Mouse (Mus musculus) CH12.LX (cell line): ENCODE measurements around the gene Tmem189. TPM values are rescaled to one million over a fixed set of nuclear protein-coding genes. Genes with fewer than 3 reads are reported as not detected.

ENCODE experiments used
- DNase-seq: peaks from one replicate; pipeline ENCODE4 v3.0.0-alpha.2; 2013; ENCODE audit errors: extremely low read depth
- H3K27ac ChIP-seq: 2 replicates; pipeline ENCODE4 v1.5.1; 2012; ENCODE audit warnings: low read depth, mild to moderate bottlenecking, control low read depth, moderate library complexity; ENCODE audit not compliant: insufficient read depth
- H3K27me3 ChIP-seq: replicated peaks from 2 replicates; pipeline ENCODE3; 2012; ENCODE audit warnings: inconsistent platforms
- H3K36me3 ChIP-seq, 2 experiments: replicated peaks in 1 of 2; 2 replicates each; pipeline versions ENCODE3 to v1.6.1; 2012; ENCODE audit warnings: inconsistent platforms in 1 of 2, low read length in 1 of 2, mild to moderate bottlenecking in 1 of 2, mixed read lengths in 1 of 2, moderate library complexity in 1 of 2; ENCODE audit not compliant: control insufficient read depth in 1 of 2, insufficient read depth in 1 of 2
- H3K4me1 ChIP-seq, 2 experiments: 2 replicates each; pipeline ENCODE4 v1.6.1; 2012; ENCODE audit warnings: inconsistent platforms in 1 of 2, moderate library complexity in 1 of 2; ENCODE audit not compliant: insufficient read depth in 2 of 2, control insufficient read depth in 1 of 2
- H3K4me2 ChIP-seq: 2 replicates; pipeline ENCODE4 v1.6.1; 2012; ENCODE audit warnings: low read depth, mild to moderate bottlenecking, control low read depth; ENCODE audit not compliant: poor library complexity, insufficient read depth, severe bottlenecking
- H3K4me3 ChIP-seq, 3 experiments: fragments of 150-350 bp in 1 of 3; sonication (generic) in 1 of 3; replicated peaks in 1 of 3; 2 replicates each; pipeline versions ENCODE3 to v1.5.1; 2011 to 2012; ENCODE audit warnings: low read depth in 2 of 3, low read length in 2 of 3, mild to moderate bottlenecking in 2 of 3, moderate library complexity in 2 of 3, control low read depth in 1 of 3, improper control_type of control experiment in 1 of 3, inconsistent platforms in 1 of 3, mixed read lengths in 1 of 3; ENCODE audit not compliant: poor library complexity in 1 of 3
- H3K79me2 ChIP-seq: replicated peaks from 2 replicates; pipeline ENCODE4 v1.6.1; 2012; ENCODE audit warnings: mild to moderate bottlenecking, moderate library complexity; ENCODE audit not compliant: control insufficient read depth, poor library complexity, insufficient read depth, severe bottlenecking; ENCODE audit errors: extremely low read depth
- H3K9ac ChIP-seq: 2 replicates; pipeline ENCODE4 v1.6.1; 2012; ENCODE audit warnings: low read depth, mild to moderate bottlenecking, control low read depth, moderate library complexity; ENCODE audit not compliant: insufficient read depth
- H3K9me3 ChIP-seq: replicated peaks from 2 replicates; pipeline ENCODE3; 2012; ENCODE audit warnings: low read length, inconsistent platforms, mixed read lengths
- CHD1 ChIP-seq: IDR thresholded peaks from 2 replicates; pipeline ENCODE4 v1.6.1; 2012; ENCODE audit warnings: low read depth, low read length, improper control_type of control experiment, inconsistent platforms
- EP300 ChIP-seq: IDR thresholded peaks from 2 replicates; pipeline ENCODE4 v1.6.1; 2011; ENCODE audit warnings: low read length, improper control_type of control experiment
- ETS1 ChIP-seq: conservative IDR thresholded peaks from 2 replicates; pipeline ENCODE4 v1.6.1; 2012; ENCODE audit warnings: low read depth, mild to moderate bottlenecking, inconsistent platforms, low read length, improper control_type of control experiment, moderate library complexity
- MAZ ChIP-seq: IDR thresholded peaks from 2 replicates; pipeline ENCODE4 v1.6.1; 2012; ENCODE audit warnings: low read depth, mild to moderate bottlenecking, inconsistent platforms, low read length, improper control_type of control experiment, moderate library complexity
- MXI1 ChIP-seq: IDR thresholded peaks from 2 replicates; pipeline ENCODE4 v1.6.1; 2011; ENCODE audit warnings: mild to moderate bottlenecking, low read depth, low read length, improper control_type of control experiment
- NELFE ChIP-seq: IDR thresholded peaks from 2 replicates; pipeline ENCODE4 v1.6.1; 2011; ENCODE audit warnings: low read depth, low read length, improper control_type of control experiment
- NRF1 ChIP-seq: IDR thresholded peaks from 2 replicates; pipeline ENCODE4 v1.6.1; 2014; ENCODE audit warnings: low read depth, mild to moderate bottlenecking, inconsistent platforms, low read length, improper control_type of control experiment, moderate library complexity
- PAX5 ChIP-seq: IDR thresholded peaks from 2 replicates; pipeline ENCODE4 v1.6.1; 2012; ENCODE audit warnings: low read length, inconsistent platforms, mixed read lengths
- RCOR1 ChIP-seq: conservative IDR thresholded peaks from 2 replicates; pipeline ENCODE4 v1.6.1; 2012; ENCODE audit warnings: low read depth, mild to moderate bottlenecking, inconsistent platforms, low read length, improper control_type of control experiment
- SIN3A ChIP-seq: IDR thresholded peaks from 2 replicates; pipeline ENCODE4 v1.6.1; 2012; ENCODE audit warnings: low read length, improper control_type of control experiment, inconsistent platforms
- TCF12 ChIP-seq: IDR thresholded peaks from 2 replicates; pipeline ENCODE4 v1.6.1; 2014; ENCODE audit warnings: low read depth, mild to moderate bottlenecking, inconsistent platforms, low read length, improper control_type of control experiment
- dilution Hi-C: fragments of 300-500 bp; cut with MboI; formaldehyde crosslinking; loops from 2 replicates; pipeline ENCODE4 v1.14.3; 2020; ENCODE audit warnings: low sequenced_read_pairs; ENCODE audit not compliant: extremely low pct_unique_long_range_greater_than_20kb, extremely low pct_ligation_motif_present
- in situ Hi-C: fragments of 300-500 bp; cut with MboI; formaldehyde crosslinking; loops from 3 replicates; pipeline ENCODE4 v1.14.3; 2019; ENCODE audit warnings: low sequenced_read_pairs, low pct_ligation_motif_present, low pct_unique_long_range_greater_than_20kb, mixed read lengths
- polyA plus RNA-seq: library from polyadenylated mRNA; unstranded; fragments of >175 nt; gene quantifications from 2 replicates; pipeline ENCODE4 v1.2.1, GENCODE M21; 2012; ENCODE audit warnings: low read depth; ENCODE audit not compliant: insufficient read length
- total RNA-seq, 2 experiments: library from RNA; depleted of rRNA; stranded (reverse); fragments of 300-350 nt in 1 of 2; fragments of >200 nt in 1 of 2; gene quantifications; 2 replicates each; pipeline ENCODE4 v1.2.3; 2012 to 2014

Tmem189 gene
- total and polyA plus RNA-seq, 3 experiments: 27.9 to 30.9 (median 29.5) TPM

DNA sequence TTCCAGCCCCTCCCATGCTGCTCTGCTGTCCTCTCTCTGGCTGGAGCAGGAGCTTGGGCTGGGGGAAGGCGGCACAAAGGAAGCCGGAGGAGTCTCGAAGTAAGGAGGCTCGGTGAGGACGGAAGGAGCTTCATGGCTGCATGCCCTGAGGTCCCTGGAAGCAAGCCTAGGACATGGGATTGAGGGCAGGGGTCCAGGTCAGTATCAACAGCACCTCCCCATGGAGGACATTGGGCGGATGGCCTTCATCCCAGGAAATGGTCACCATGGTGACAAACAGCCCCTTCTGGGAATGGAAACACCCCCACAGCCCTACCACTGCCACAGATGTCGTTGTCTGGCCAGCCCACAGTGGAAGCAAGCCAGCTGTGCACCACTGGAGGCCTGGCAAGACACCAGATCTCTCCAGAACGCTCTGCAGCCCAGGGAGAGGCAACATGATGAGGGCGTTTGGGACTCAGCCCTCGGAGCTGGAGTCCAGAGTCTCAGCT lies 95.1 kb downstream of the Tmem189 start:
- H3K27me3 ChIP-seq: no peaks in the 10 kb centered on the region
- H3K9ac ChIP-seq: no peak overlapping the region
- H3K4me3 ChIP-seq: no peak overlapping the region
- no peak for DNase-seq
- H3K36me3 ChIP-seq: no peaks in the 10 kb centered on the region
- TF ChIP-seq ETS1 (no peak), NRF1 (no peak), EP300 (no peak)
- in situ Hi-C loops: no loop called here
- H3K4me1 ChIP-seq: peaks cover 0 to 20% of the 10 kb centered on the region in 2 experiments; a peak in 2 of 4 replicates
- H3K4me2 ChIP-seq: no peak overlapping the region
- H3K9me3 ChIP-seq: no peaks in the 10 kb centered on the region
- no peak overlapping the region for H3K27ac ChIP-seq
- dilution Hi-C loops: no loop called here
- no peaks in the 10 kb centered on the region for H3K79me2 ChIP-seq

- Histone ChIP-seq H3K4me1 (peaks cover 0 to 25% of the 10 kb centered on the region in 2 experiments; a peak in 2 of 4 replicates), H3K9me3 (no peaks in the 10 kb centered on the region), H3K79me2 (no peaks in the 10 kb centered on the region), H3K27ac (no peak overlapping the region), H3K4me2 (no peak overlapping the region), H3K27me3 (no peaks in the 10 kb centered on the region), H3K9ac (no peak overlapping the region), H3K4me3 (no peak overlapping the region), H3K36me3 (no peaks in the 10 kb centered on the region)
- no peak for DNase-seq
- TF ChIP-seq ETS1 (no peak), NELFE (no peak), TCF12 (no peak), SIN3A (no peak), RCOR1 (no peak), MXI1 (no peak), MAZ (no peak), CHD1 (no peak), PAX5 (no peak)
- dilution Hi-C loops: no loop called here
- in situ Hi-C loops: no loop called here
Observed at GRCm38 (mm10) chr2:167593551-167594250, 95.9 kb downstream of the Tmem189 start.

Other genes with a start within 250 kb of the Tmem189 start
- gene Rnf114, start 197.2 kb downstream of the Tmem189 start, total RNA-seq (2012; rRNA removed): 39.2 and 50.4 TPM in 2 replicates
- gene Rnf114, start 197.2 kb downstream of the Tmem189 start, total RNA-seq (2014; rRNA removed): 45.3 and 45.6 TPM in 2 replicates
- gene Rnf114, start 197.2 kb downstream of the Tmem189 start, polyA plus RNA-seq: 37.6 and 40.8 TPM in 2 replicates
- 8.6 and 10.5 TPM in 2 replicates for gene Spata2, start 196.9 kb downstream of the Tmem189 start, total RNA-seq (2012; rRNA removed)
- 7.2 and 9.1 TPM in 2 replicates for gene Spata2, start 196.9 kb downstream of the Tmem189 start, total RNA-seq (2014; rRNA removed)
- gene Spata2, start 196.9 kb downstream of the Tmem189 start, polyA plus RNA-seq: 22.8 and 23.0 TPM in 2 replicates
- gene Snai1, start 151.6 kb downstream of the Tmem189 start, total RNA-seq (2012; rRNA removed): 2.9 and 3.1 TPM in 2 replicates
- gene Snai1, start 151.6 kb downstream of the Tmem189 start, total RNA-seq (2014; rRNA removed): 1.5 and 1.6 TPM in 2 replicates
- 9.0 and 12.6 TPM in 2 replicates for gene Snai1, start 151.6 kb downstream of the Tmem189 start, polyA plus RNA-seq
- gene Ube2v1, start 57.7 kb downstream of the Tmem189 start, total RNA-seq (2012; rRNA removed): 126 TPM in 2 replicates
- 84.0 and 92.8 TPM in 2 replicates for gene Ube2v1, start 57.7 kb downstream of the Tmem189 start, total RNA-seq (2014; rRNA removed)
- 157 and 184 TPM in 2 replicates for gene Ube2v1, start 57.7 kb downstream of the Tmem189 start, polyA plus RNA-seq
- gene Gm20431, start 28.3 kb downstream of the Tmem189 start, total RNA-seq (2012; rRNA removed): 10.3 and 15.0 TPM in 2 replicates
- not detected in 2 replicates for gene Gm20431, start 28.3 kb downstream of the Tmem189 start, total RNA-seq (2014; rRNA removed)
- 2.4 TPM in 1 of 2 replicates, not detected in the other for gene Gm20431, start 28.3 kb downstream of the Tmem189 start, polyA plus RNA-seq
- 2.3 and 6.2 TPM in 2 replicates for gene Cebpb, start 907 bp downstream of the Tmem189 start, total RNA-seq (2012; rRNA removed)
- gene Cebpb, start 907 bp downstream of the Tmem189 start, total RNA-seq (2014; rRNA removed): 0.19 TPM in 1 of 2 replicates, not detected in the other
- gene Cebpb, start 907 bp downstream of the Tmem189 start, polyA plus RNA-seq: 0.24 TPM in 1 of 2 replicates, not detected in the other
- gene Ptpn1, start 242.2 kb upstream of the Tmem189 start, total RNA-seq (2012; rRNA removed): 77.6 and 90.0 TPM in 2 replicates
- 69.8 and 78.5 TPM in 2 replicates for gene Ptpn1, start 242.2 kb upstream of the Tmem189 start, total RNA-seq (2014; rRNA removed)
- 131 and 139 TPM in 2 replicates for gene Ptpn1, start 242.2 kb upstream of the Tmem189 start, polyA plus RNA-seq